ENCODE assay signal across 21 mouse cellular contexts in genomic region chr6:134123474-134123873, GRCm38 (mm10).
DNase-seq lines count a peak whose midpoint lies in the region; ATAC-seq and TF ChIP-seq lines count a peak whose summit lies in the region.
"Had no signal": no experiment of that assay in that cellular context is flagged by ENCODE, and none has a peak within 500 bp of the region (broad histone marks: within the 10 kb centered on the region; RNA-seq: fewer than 3 reads in every experiment).

No protein-coding gene starts in this region.

- no peaks in the 10 kb centered on the region for H3K79me2 ChIP-seq in CH12.LX (replicated peaks; ENCODE audit: control insufficient read depth, extremely low read depth, insufficient read depth, poor library complexity, severe bottlenecking)

- DNase-seq in lung, postnatal 10 days, result no peak
- DNase-seq in lung, postnatal 25 days (ENCODE audit: low spot score), result peak; percentile 32
- no peak for DNase-seq in lung, postnatal 14 days
- DNase-seq in CH12.LX (ENCODE audit: extremely low read depth), result no peak
- DNase-seq in gastrocnemius, postnatal 36 days, result no peak
- no peak for DNase-seq in layer of hippocampus, postnatal 25 days (ENCODE audit: extremely low spot score in 1 of 2, low spot score in 1 of 2)
- DNase-seq: adrenal gland, adult 2 months; adrenal gland, postnatal 10 days; adrenal gland, postnatal 25 days; B cell, adult 2 months; cerebellum, adult 11 months; cerebellum, adult 2 months; cerebellum, adult 9-10 months; cerebellum, postnatal 10 days; cerebellum, postnatal 25 days had no signal

- H3K4me3 ChIP-seq in lung, embryonic 16.5 days (ENCODE audit: low read length), result no peak overlapping the region
- no peak overlapping the region for H3K4me3 ChIP-seq in CH12.LX (replicated peaks in 1 of 3; ENCODE audit: low read depth in 2 of 3, low read length in 2 of 3, poor library complexity in 1 of 3)
- no peak overlapping the region for H3K4me3 ChIP-seq in stomach, embryonic 16.5 days (replicated peaks; ENCODE audit: low read length)
- H3K4me3 ChIP-seq: embryonic facial prominence, embryonic 10.5 days; embryonic facial prominence, embryonic 12.5 days; forebrain, embryonic 13.5 days; forebrain, embryonic 15.5 days had no signal

- no peak for TF ChIP-seq POLR2A in CH12.LX (IDR thresholded peaks at IDR 0.05; ENCODE audit: low read depth, low read length)

- WGBS in lung, embryonic 16.5 days, result 53% methylated on average over 7 of the region's 7 CpGs
- WGBS in stomach, embryonic 16.5 days, result 70% methylated on average over 7 of the region's 7 CpGs

- H3K4me1 ChIP-seq in lung, embryonic 16.5 days (replicated peaks; ENCODE audit: control insufficient read depth, insufficient read depth, low read length), result peaks cover 13% of the 10 kb centered on the region
- H3K4me1 ChIP-seq in CH12.LX (ENCODE audit: control insufficient read depth in 1 of 2, insufficient read depth in 2 of 2), result peaks cover 21 to 77% of the 10 kb centered on the region in 2 experiments
- peaks cover 29% of the 10 kb centered on the region for H3K4me1 ChIP-seq in stomach, embryonic 16.5 days (ENCODE audit: control insufficient read depth, insufficient read depth, low read length)

- no peak for TF ChIP-seq RAD21 in CH12.LX (IDR thresholded peaks at IDR 0.05; ENCODE audit: low read depth, low read length)

- H3K9me3 ChIP-seq in lung, embryonic 16.5 days (ENCODE audit: control insufficient read depth, low read length), result no peaks in the 10 kb centered on the region
- peaks cover 8% of the 10 kb centered on the region for H3K9me3 ChIP-seq in CH12.LX (replicated peaks; ENCODE audit: low read length)
- no peaks in the 10 kb centered on the region for H3K9me3 ChIP-seq in stomach, embryonic 16.5 days (replicated peaks; ENCODE audit: control insufficient read depth, low read length)
- H3K9me3 ChIP-seq: embryonic facial prominence, embryonic 10.5 days; embryonic facial prominence, embryonic 12.5 days; forebrain, embryonic 13.5 days; forebrain, embryonic 15.5 days had no signal

- dilution Hi-C loops in CH12.LX (cut with MboI; ENCODE audit: extremely low pct_ligation_motif_present, extremely low pct_unique_long_range_greater_than_20kb, low sequenced_read_pairs), result no loop called here

- no peaks in the 10 kb centered on the region for H3K36me3 ChIP-seq in lung, embryonic 16.5 days (ENCODE audit: control insufficient read depth, insufficient read depth, low read length)
- peaks cover 3 to 47% of the 10 kb centered on the region in 2 experiments for H3K36me3 ChIP-seq in CH12.LX (replicated peaks in 1 of 2; ENCODE audit: control insufficient read depth in 1 of 2, insufficient read depth in 1 of 2, low read length in 1 of 2)
- no peaks in the 10 kb centered on the region for H3K36me3 ChIP-seq in stomach, embryonic 16.5 days (ENCODE audit: control insufficient read depth, insufficient read depth, low read length)
- H3K36me3 ChIP-seq: embryonic facial prominence, embryonic 12.5 days; forebrain, embryonic 15.5 days had no signal

- TF ChIP-seq CTCF in CH12.LX (conservative IDR thresholded peaks at IDR 0.05 in 1 of 2, IDR thresholded peaks at IDR 0.05 in 1 of 2; ENCODE audit: low read depth in 2 of 2, low read length in 2 of 2), result no peak

- no peak for TF ChIP-seq EP300 in CH12.LX (IDR thresholded peaks at IDR 0.05; ENCODE audit: low read length)

- 0 out of 2 replicates have a peak, but pooled peaks have one; percentile 37 for ATAC-seq in lung, embryonic 16.5 days (ENCODE audit: low read depth)
- ATAC-seq in stomach, embryonic 16.5 days (ENCODE audit: insufficient read depth, low FRiP score), result peak; percentile 44; the same call in 1 of the 2 replicates
- ATAC-seq: forebrain, embryonic 13.5 days; forebrain, embryonic 15.5 days had no signal

- H3K27me3 ChIP-seq in lung, embryonic 16.5 days (ENCODE audit: control insufficient read depth, insufficient read depth, low read depth, low read length), result no peaks in the 10 kb centered on the region
- H3K27me3 ChIP-seq in CH12.LX (replicated peaks), result no peaks in the 10 kb centered on the region
- H3K27me3 ChIP-seq in stomach, embryonic 16.5 days (ENCODE audit: control insufficient read depth, insufficient read depth, low read length), result no peaks in the 10 kb centered on the region
- H3K27me3 ChIP-seq: embryonic facial prominence, embryonic 12.5 days; forebrain, embryonic 13.5 days; forebrain, embryonic 15.5 days had no signal

- in situ Hi-C loops in CH12.LX (cut with MboI; ENCODE audit: low pct_ligation_motif_present, low pct_unique_long_range_greater_than_20kb, low sequenced_read_pairs), result no loop called here

- no peak overlapping the region for H3K9ac ChIP-seq in lung, embryonic 16.5 days (ENCODE audit: low read length)
- H3K9ac ChIP-seq in CH12.LX (ENCODE audit: insufficient read depth, low read depth), result no peak overlapping the region
- no peak overlapping the region for H3K9ac ChIP-seq in stomach, embryonic 16.5 days (ENCODE audit: low read length)
- H3K9ac ChIP-seq: embryonic facial prominence, embryonic 12.5 days; forebrain, embryonic 13.5 days; forebrain, embryonic 15.5 days had no signal

- no peak overlapping the region for H3K27ac ChIP-seq in lung, embryonic 16.5 days (ENCODE audit: low read length)
- peak overlapping the region; percentile 43; the same call in 1 of the 2 replicates for H3K27ac ChIP-seq in CH12.LX (ENCODE audit: insufficient read depth, low read depth)
- H3K27ac ChIP-seq in stomach, embryonic 16.5 days (ENCODE audit: low read length), result no peak overlapping the region
- H3K27ac ChIP-seq: embryonic facial prominence, embryonic 10.5 days; embryonic facial prominence, embryonic 12.5 days; forebrain, embryonic 13.5 days; forebrain, embryonic 15.5 days had no signal

- intact Hi-C loops in gastrocnemius, postnatal 36 days (cut with DNase I), result no loop called here

- H3K4me2 ChIP-seq in lung, embryonic 16.5 days (ENCODE audit: low read depth, low read length), result no peak overlapping the region
- peak overlapping the region; percentile 48; the same call in 1 of the 2 replicates for H3K4me2 ChIP-seq in CH12.LX (ENCODE audit: insufficient read depth, low read depth, poor library complexity, severe bottlenecking)
- no peak overlapping the region for H3K4me2 ChIP-seq in stomach, embryonic 16.5 days (ENCODE audit: low read depth, low read length)
- H3K4me2 ChIP-seq: embryonic facial prominence, embryonic 12.5 days; forebrain, embryonic 13.5 days; forebrain, embryonic 15.5 days had no signal

TF ChIP-seq in CH12.LX, 34 proteins besides CTCF, POLR2A, EP300 and RAD21:
- TF ChIP-seq SMC3 (IDR thresholded peaks at IDR 0.05; ENCODE audit: low read depth, low read length), result no peak
- TF ChIP-seq RCOR1 (conservative IDR thresholded peaks at IDR 0.05; ENCODE audit: low read depth, low read length), result no peak
- TF ChIP-seq ETS1 (conservative IDR thresholded peaks at IDR 0.05; ENCODE audit: low read depth, low read length), result no peak
- TF ChIP-seq HCFC1 (IDR thresholded peaks at IDR 0.05; ENCODE audit: low read depth, low read length), result no peak
- no peak for TF ChIP-seq IRF4 (IDR thresholded peaks at IDR 0.05; ENCODE audit: low read depth, low read length)
- TF ChIP-seq MAFK (IDR thresholded peaks at IDR 0.05; ENCODE audit: insufficient replicate concordance, low read length), result no peak
- TF ChIP-seq MYC (IDR thresholded peaks at IDR 0.05; ENCODE audit: low read depth, low read length), result no peak
- TF ChIP-seq E2F4 (IDR thresholded peaks at IDR 0.05; ENCODE audit: insufficient replicate concordance, low read depth, low read length), result no peak
- no peak for TF ChIP-seq USF1 (IDR thresholded peaks at IDR 0.05; ENCODE audit: low read depth, low read length)
- no peak for TF ChIP-seq USF2 (conservative IDR thresholded peaks at IDR 0.05; ENCODE audit: low read depth, low read length)
- TF ChIP-seq BHLHE40 (IDR thresholded peaks at IDR 0.05; ENCODE audit: low read depth, low read length), result no peak
- TF ChIP-seq CHD1 (IDR thresholded peaks at IDR 0.05; ENCODE audit: low read depth, low read length), result no peak
- no peak for TF ChIP-seq MXI1 (IDR thresholded peaks at IDR 0.05; ENCODE audit: low read depth, low read length)
- TF ChIP-seq KAT2A (IDR thresholded peaks at IDR 0.05; ENCODE audit: insufficient replicate concordance, low read length), result no peak
- TF ChIP-seq TCF12 (IDR thresholded peaks at IDR 0.05; ENCODE audit: low read depth, low read length), result no peak
- TF ChIP-seq JUND (conservative IDR thresholded peaks at IDR 0.05; ENCODE audit: low read depth, low read length), result no peak
